Comparison of ENCODE assay signal across 18 mouse cellular contexts in the genomic region with DNA sequence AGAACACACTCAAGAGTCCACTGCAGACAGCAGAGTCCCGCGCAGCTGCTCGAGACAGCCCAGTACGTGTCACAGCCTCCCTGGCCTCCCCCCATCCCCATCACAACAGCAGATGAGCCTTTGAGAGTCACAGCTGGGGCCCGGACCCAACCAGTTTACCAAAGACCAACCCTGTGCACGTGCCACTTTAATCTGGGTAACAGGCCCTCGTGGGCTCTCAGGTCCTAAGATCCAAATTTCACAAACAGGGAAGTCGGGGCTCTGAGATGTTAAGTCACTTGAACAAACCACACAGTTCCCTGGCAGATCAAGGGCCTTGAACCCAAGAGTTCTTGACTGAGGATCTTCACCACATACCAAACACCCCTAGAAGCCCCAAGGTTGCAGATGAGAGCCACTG. TPM values are rescaled to one million over a fixed set of nuclear protein-coding genes. Genes with fewer than 3 reads are reported as not detected.
A peak's percentile ranks its signal among the peaks of the same experiment; 100 is the strongest.
DNase-seq lines count a peak whose midpoint lies in the region; ATAC-seq and TF ChIP-seq lines count a peak whose summit lies in the region.
"Had no signal": no experiment of that assay in that cellular context is flagged by ENCODE, and none has a peak within 500 bp of the region (broad histone marks: within the 10 kb centered on the region; RNA-seq: fewer than 3 reads in every experiment).

No protein-coding gene starts in this region.

- no peak overlapping the region for H3K4me2 ChIP-seq in kidney, postnatal 0 days (ENCODE audit: low read length)
- no peak overlapping the region for H3K4me2 ChIP-seq in hindbrain, embryonic 15.5 days
- no peak overlapping the region for H3K4me2 ChIP-seq in midbrain, embryonic 14.5 days (ENCODE audit: low read length)

- H3K27ac ChIP-seq in heart, adult 2 months: peak overlapping the region; percentile 53
- peak overlapping the region; percentile 67 for H3K27ac ChIP-seq in kidney, postnatal 0 days
- H3K27ac ChIP-seq in hindbrain, embryonic 15.5 days (replicated peaks): peak overlapping the region; percentile 16
- H3K27ac ChIP-seq in midbrain, embryonic 14.5 days (replicated peaks; ENCODE audit: low read depth, low read length): peak overlapping the region; percentile 26; the same call in 1 of the 2 replicates
- H3K27ac ChIP-seq: liver, embryonic 14.5 days had no signal

- no peak for TF ChIP-seq CTCF in heart, adult 2 months (IDR thresholded peaks at IDR 0.05)
- no peak for TF ChIP-seq CTCF in kidney, postnatal 0 days (IDR thresholded peaks at IDR 0.05; ENCODE audit: low read depth)

- no peak for TF ChIP-seq POLR2A in heart, adult 2 months (IDR thresholded peaks at IDR 0.05; ENCODE audit: insufficient read depth, low read depth, low read length)

- H3K4me1 ChIP-seq in heart, adult 2 months (ENCODE audit: control insufficient read depth, insufficient read depth, low read length): peaks cover 3% of the 10 kb centered on the region
- H3K4me1 ChIP-seq in kidney, postnatal 0 days (replicated peaks; ENCODE audit: insufficient read depth, low read length): 0 out of 2 replicates have a peak, but pooled peaks cover 5% of the 10 kb centered on the region
- no peaks in the 10 kb centered on the region for H3K4me1 ChIP-seq in hindbrain, embryonic 15.5 days (replicated peaks)
- H3K4me1 ChIP-seq in midbrain, embryonic 14.5 days (ENCODE audit: control insufficient read depth, insufficient read depth, low read length): no peaks in the 10 kb centered on the region

- TF ChIP-seq EP300 in heart, adult 2 months (IDR thresholded peaks at IDR 0.05; ENCODE audit: insufficient read depth, low read depth, low read length): no peak

- DNase-seq in heart, adult 2 months: no peak
- no peak for DNase-seq in heart, postnatal 25 days (ENCODE audit: low spot score)
- DNase-seq in kidney, postnatal 0 days (ENCODE audit: low spot score): no peak
- no peak for DNase-seq in kidney, postnatal 10 days
- DNase-seq in midbrain, embryonic 14.5 days: no peak
- no peak for DNase-seq in right cerebral cortex, postnatal 14 days
- no peak for DNase-seq in embryo, embryonic 10 days (ENCODE audit: low spot score)
- DNase-seq: kidney, adult 9 months; thymus, postnatal 25 days had no signal

- 0 out of 2 replicates have a peak, but pooled peaks have one; percentile 18 for ATAC-seq in kidney, postnatal 0 days (replicated peaks; ENCODE audit: low FRiP score, low read depth)
- no peak; the same call in 1 of the 2 replicates for ATAC-seq in hindbrain, embryonic 15.5 days (ENCODE audit: low FRiP score, low read depth)
- no peak for ATAC-seq in midbrain, embryonic 14.5 days (ENCODE audit: low FRiP score, low TSS enrichment)
- ATAC-seq: activated CD4-positive, CD25-positive, alpha-beta regulatory T cell, adult 4 months had no signal

- H3K79me2 ChIP-seq in heart, adult 2 months (replicated peaks; ENCODE audit: control insufficient read depth, insufficient read depth, low read length): no peaks in the 10 kb centered on the region

- H3K9me3 ChIP-seq in kidney, postnatal 0 days (replicated peaks; ENCODE audit: low read length): no peaks in the 10 kb centered on the region
- H3K9me3 ChIP-seq in hindbrain, embryonic 15.5 days: no peaks in the 10 kb centered on the region
- no peaks in the 10 kb centered on the region for H3K9me3 ChIP-seq in midbrain, embryonic 14.5 days (ENCODE audit: control insufficient read depth, low read length)

- intact Hi-C loops in heart, adult 2 months (cut with DNase I): loop anchor here (10.0 kb wide), 1 partner anchor 207 kb away; no protein-coding TSS in a partner anchor
- intact Hi-C loops in heart, postnatal 25 days (cut with DNase I): no loop called here

- H3K4me3 ChIP-seq in heart, adult 2 months: no peak overlapping the region
- H3K4me3 ChIP-seq in kidney, postnatal 0 days (replicated peaks; ENCODE audit: low read depth, low read length): no peak overlapping the region
- H3K4me3 ChIP-seq in hindbrain, embryonic 15.5 days: no peak overlapping the region
- no peak overlapping the region for H3K4me3 ChIP-seq in midbrain, embryonic 14.5 days (replicated peaks; ENCODE audit: low read depth, low read length)
- H3K4me3 ChIP-seq: erythroblast, embryonic 14.5 days had no signal

- WGBS in heart, adult 2 months: 74% methylated on average over 8 of the region's 8 CpGs
- WGBS in kidney, postnatal 0 days: 71% methylated on average over 8 of the region's 8 CpGs
- WGBS in hindbrain, embryonic 15.5 days: 66% methylated on average over 8 of the region's 8 CpGs
- WGBS in midbrain, embryonic 14.5 days: 75% methylated on average over 8 of the region's 8 CpGs

- H3K9ac ChIP-seq in heart, adult 2 months (ENCODE audit: low read depth, low read length): no peak overlapping the region
- H3K9ac ChIP-seq in kidney, postnatal 0 days (ENCODE audit: low read depth, low read length): peak overlapping the region; percentile 23; the same call in 1 of the 2 replicates
- no peak overlapping the region for H3K9ac ChIP-seq in hindbrain, embryonic 15.5 days
- no peak overlapping the region for H3K9ac ChIP-seq in midbrain, embryonic 14.5 days (replicated peaks; ENCODE audit: low read length)
- H3K9ac ChIP-seq: liver, embryonic 14.5 days had no signal

- no peaks in the 10 kb centered on the region for H3K27me3 ChIP-seq in heart, adult 2 months (ENCODE audit: control insufficient read depth, insufficient read depth, low read length)
- no peaks in the 10 kb centered on the region for H3K27me3 ChIP-seq in kidney, postnatal 0 days (ENCODE audit: insufficient read depth, low read length)
- H3K27me3 ChIP-seq in hindbrain, embryonic 15.5 days: no peaks in the 10 kb centered on the region
- no peaks in the 10 kb centered on the region for H3K27me3 ChIP-seq in midbrain, embryonic 14.5 days (ENCODE audit: control insufficient read depth, insufficient read depth, low read length)

- no peaks in the 10 kb centered on the region for H3K36me3 ChIP-seq in heart, adult 2 months (ENCODE audit: control insufficient read depth, insufficient read depth, low read length)
- no peaks in the 10 kb centered on the region for H3K36me3 ChIP-seq in kidney, postnatal 0 days (ENCODE audit: insufficient read depth, low read length)
- no peaks in the 10 kb centered on the region for H3K36me3 ChIP-seq in hindbrain, embryonic 15.5 days
- no peaks in the 10 kb centered on the region for H3K36me3 ChIP-seq in midbrain, embryonic 14.5 days (ENCODE audit: control insufficient read depth, insufficient read depth, low read length)

RNA-seq across cellular contexts. Expression of gene Slc7a5, which starts 14.1 kb away (rescaled TPM):
- 1 to 10 TPM; 3.1 to 4.6 TPM for total RNA-seq in heart, adult 2 months (2021)
- polyA plus RNA-seq in heart, adult 2 months (2012; rRNA removed): 5.0 and 5.2 TPM in 2 replicates
- 1 to 10 TPM; 3.2 to 4.9 TPM for total RNA-seq in heart, postnatal 25 days (2021)
- 9.2 and 10.2 TPM in 2 replicates for polyA plus RNA-seq in kidney, postnatal 0 days (2015; fragmentation: Nextera tagmentation; extraction: Ambion mirVana)
- 52.9 and 59.2 TPM in 2 replicates for polyA plus RNA-seq in hindbrain, embryonic 15.5 days (2015; fragmentation: Nextera tagmentation; extraction: Ambion mirVana)
- polyA plus RNA-seq in midbrain, embryonic 14.5 days (2014; fragmentation: Nextera tagmentation; extraction: Ambion mirVana): 42.0 and 54.0 TPM in 2 replicates

RNA-seq across cellular contexts. Expression of gene Car5a, which starts 23.1 kb away (rescaled TPM):
- not detected for total RNA-seq in heart, adult 2 months (2021)
- polyA plus RNA-seq in heart, adult 2 months (2012; rRNA removed): not detected in 2 replicates
- total RNA-seq in heart, postnatal 25 days (2021): not detected
- polyA plus RNA-seq in kidney, postnatal 0 days (2015; fragmentation: Nextera tagmentation; extraction: Ambion mirVana): 0.12 and 0.23 TPM in 2 replicates
- polyA plus RNA-seq in hindbrain, embryonic 15.5 days (2015; fragmentation: Nextera tagmentation; extraction: Ambion mirVana): 0.36 and 0.63 TPM in 2 replicates
- polyA plus RNA-seq in midbrain, embryonic 14.5 days (2014; fragmentation: Nextera tagmentation; extraction: Ambion mirVana): not detected in 2 replicates
- total RNA-seq: common myeloid progenitor, adult 5-6 weeks; gastrocnemius, postnatal 14 days; left cerebral cortex, postnatal 36 days; MEL; monocyte, adult 5-6 weeks had no signal

RNA-seq across cellular contexts. Expression of gene Banp, which starts 28.0 kb away (rescaled TPM):
- 10 to 100 TPM; 13.1 to 26.9 TPM for total RNA-seq in heart, adult 2 months (2021)
- 17.9 and 32.1 TPM in 2 replicates for polyA plus RNA-seq in heart, adult 2 months (2012; rRNA removed)
- total RNA-seq in heart, postnatal 25 days (2021): 10 to 100 TPM; 15.0 to 26.5 TPM
- 23.1 and 24.6 TPM in 2 replicates for polyA plus RNA-seq in kidney, postnatal 0 days (2015; fragmentation: Nextera tagmentation; extraction: Ambion mirVana)
- polyA plus RNA-seq in hindbrain, embryonic 15.5 days (2015; fragmentation: Nextera tagmentation; extraction: Ambion mirVana): 53.9 and 59.1 TPM in 2 replicates
- polyA plus RNA-seq in midbrain, embryonic 14.5 days (2014; fragmentation: Nextera tagmentation; extraction: Ambion mirVana): 47.7 and 48.7 TPM in 2 replicates

Comparison
In these comparisons a context has a peak if more than half of its experiments do, and no peak if none do; other contexts are left out.
1. H3K27ac ChIP-seq: peak in every context shown above with its lines; median percentile 67 in kidney, postnatal 0 days; 53 in heart, adult 2 months; 26 in midbrain, embryonic 14.5 days; 16 in hindbrain, embryonic 15.5 days.